Mouse (Mus musculus): ENCODE results near the gene Ctbp2.

The Ctbp2 gene

GRCm38 (mm10) chr7:133123999-133124700 lies at the start of gene Ctbp2:
Ctbp2 (minus strand) TSS chr7:133124354.
- DNase-seq (ENCODE audit: low read depth) = no peak

- peak; percentile 18 for DNase-seq (ENCODE audit: low read depth)
Observed at GRCm38 (mm10) chr7:133171403-133172032, 47.4 kb upstream of the Ctbp2 start.

GRCm38 (mm10) chr7:133168928-133169327 lies 44.8 kb upstream of the Ctbp2 start:
- no peak for DNase-seq (ENCODE audit: low read depth)

- no peak for DNase-seq (ENCODE audit: low read depth)
Observed at GRCm38 (mm10) chr7:133167903-133168302, 43.7 kb upstream of the Ctbp2 start.

- DNase-seq (ENCODE audit: low read depth) = no peak
Observed at GRCm38 (mm10) chr7:133164770-133165169, 40.6 kb upstream of the Ctbp2 start.

- no peak for DNase-seq (ENCODE audit: low read depth)
Observed at GRCm38 (mm10) chr7:133163011-133163410, 38.9 kb upstream of the Ctbp2 start.

GRCm38 (mm10) chr7:133162131-133162530 lies 38.0 kb upstream of the Ctbp2 start:
- no peak for DNase-seq (ENCODE audit: low read depth)

- no peak for DNase-seq (ENCODE audit: low read depth)
Observed at GRCm38 (mm10) chr7:133161362-133162080, 37.4 kb upstream of the Ctbp2 start.

GRCm38 (mm10) chr7:133159519-133159918 lies 35.4 kb upstream of the Ctbp2 start:
- no peak for DNase-seq (ENCODE audit: low read depth)

- DNase-seq (ENCODE audit: low read depth) = no peak
Observed at GRCm38 (mm10) chr7:133155621-133156020, 31.5 kb upstream of the Ctbp2 start.

- DNase-seq (ENCODE audit: low read depth) = no peak
Observed at GRCm38 (mm10) chr7:133154846-133155245, 30.7 kb upstream of the Ctbp2 start.

GRCm38 (mm10) chr7:133139689-133140336 lies 15.7 kb upstream of the Ctbp2 start:
- no peak for DNase-seq (ENCODE audit: low read depth)

- DNase-seq (ENCODE audit: low read depth) = no peak
Observed at GRCm38 (mm10) chr7:133133552-133133951, 9.4 kb upstream of the Ctbp2 start.

GRCm38 (mm10) chr7:133132702-133133101 lies 8.5 kb upstream of the Ctbp2 start:
- DNase-seq (ENCODE audit: low read depth) = no peak

- no peak for DNase-seq (ENCODE audit: low read depth)
Observed at GRCm38 (mm10) chr7:133124701-133125485, 739 bp upstream of the Ctbp2 start.

- DNase-seq (ENCODE audit: low read depth) = no peak
Observed at GRCm38 (mm10) chr7:133123244-133123998, 733 bp downstream of the Ctbp2 start, which contains the start of gene Fgfr2. Fgfr2 (minus strand) TSS chr7:133123350.

GRCm38 (mm10) chr7:133122379-133123243 lies 1.5 kb downstream of the Ctbp2 start:
- DNase-seq (ENCODE audit: low read depth) = no peak

GRCm38 (mm10) chr7:133121661-133122378 lies 2.3 kb downstream of the Ctbp2 start:
- DNase-seq (ENCODE audit: low read depth) = no peak

GRCm38 (mm10) chr7:133121080-133121607 lies 3.0 kb downstream of the Ctbp2 start:
- DNase-seq (ENCODE audit: low read depth) = no peak

Data from fibroblast of lung, adult 2 months (primary cell).